Mouse (Mus musculus): ENCODE data around the gene Arl9. TPM values are rescaled to one million over a fixed set of nuclear protein-coding genes. Genes with fewer than 3 reads are reported as not detected.

Gene Arl9
- polyA plus RNA-seq, 1 experiment from 2014 or later = not detected

GRCm38 (mm10) chr5:77038451-77038850 is 34.6 kb downstream of the Arl9 start:
- Histone ChIP-seq H3K4me1 (replicated peaks; ENCODE audit: control insufficient read depth, insufficient read depth) (no peaks in the 10 kb centered on the region), H3K9me3 (ENCODE audit: control insufficient read depth, low read length) (no peaks in the 10 kb centered on the region), H3K4me2 (replicated peaks; ENCODE audit: low read depth) (no peak overlapping the region), H3K9ac (ENCODE audit: low read length) (no peak overlapping the region), H3K4me3 (ENCODE audit: low read depth, low read length) (no peak overlapping the region), H3K27me3 (ENCODE audit: control insufficient read depth, insufficient read depth, low read length) (no peaks in the 10 kb centered on the region), H3K27ac (replicated peaks) (no peak overlapping the region), H3K36me3 (ENCODE audit: control insufficient read depth, insufficient read depth, low read length) (no peaks in the 10 kb centered on the region)
- ATAC-seq (ENCODE audit: low FRiP score, low TSS enrichment) (no peak), DNase-seq (ENCODE audit: low spot score) (no peak)
- whole genome bisulfite sequencing = 86% methylated on average over 10 of the region's 10 CpGs
- no peak for TF ChIP-seq CTCF (IDR thresholded peaks at IDR 0.05; ENCODE audit: low read depth)
- TF ChIP-seq EP300 (optimal IDR thresholded peaks at IDR 0.05) = no peak

- TF ChIP-seq EP300 (optimal IDR thresholded peaks at IDR 0.05) (no peak), CTCF (IDR thresholded peaks at IDR 0.05; ENCODE audit: low read depth) (no peak)
- DNase-seq (ENCODE audit: low spot score) (no peak), ATAC-seq (ENCODE audit: low FRiP score, low TSS enrichment) (no peak)
- Histone ChIP-seq H3K4me1 (replicated peaks; ENCODE audit: control insufficient read depth, insufficient read depth) (no peaks in the 10 kb centered on the region), H3K36me3 (ENCODE audit: control insufficient read depth, insufficient read depth, low read length) (no peaks in the 10 kb centered on the region), H3K9ac (ENCODE audit: low read length) (no peak overlapping the region), H3K27ac (replicated peaks) (no peak overlapping the region), H3K27me3 (ENCODE audit: control insufficient read depth, insufficient read depth, low read length) (no peaks in the 10 kb centered on the region), H3K9me3 (ENCODE audit: control insufficient read depth, low read length) (no peaks in the 10 kb centered on the region), H3K4me2 (replicated peaks; ENCODE audit: low read depth) (no peak overlapping the region), H3K4me3 (ENCODE audit: low read depth, low read length) (no peak overlapping the region)
These were observed 35.5 kb downstream of the Arl9 start for GRCm38 (mm10) chr5:77039391-77039790.

- no peaks in the 10 kb centered on the region for H3K36me3 ChIP-seq (ENCODE audit: control insufficient read depth, insufficient read depth, low read length)
- H3K27ac ChIP-seq (replicated peaks) = no peak overlapping the region
- ATAC-seq (ENCODE audit: low FRiP score, low TSS enrichment) (no peak), DNase-seq (ENCODE audit: low spot score) (no peak)
- no peak overlapping the region for H3K4me2 ChIP-seq (replicated peaks; ENCODE audit: low read depth)
- H3K9ac ChIP-seq (ENCODE audit: low read length) = no peak overlapping the region
- no peak overlapping the region for H3K4me3 ChIP-seq (ENCODE audit: low read depth, low read length)
- no peak for TF ChIP-seq CTCF (IDR thresholded peaks at IDR 0.05; ENCODE audit: low read depth)
- TF ChIP-seq EP300 (optimal IDR thresholded peaks at IDR 0.05) = no peak
- no peaks in the 10 kb centered on the region for H3K4me1 ChIP-seq (replicated peaks; ENCODE audit: control insufficient read depth, insufficient read depth)
- H3K9me3 ChIP-seq (ENCODE audit: control insufficient read depth, low read length) = no peaks in the 10 kb centered on the region
- WGBS = 65% methylated on average over 5 of the region's 5 CpGs
- H3K27me3 ChIP-seq (ENCODE audit: control insufficient read depth, insufficient read depth, low read length) = no peaks in the 10 kb centered on the region
These were observed 40.5 kb downstream of the Arl9 start for GRCm38 (mm10) chr5:77044362-77044761.

GRCm38 (mm10) chr5:77052616-77053015 is 48.8 kb downstream of the Arl9 start:
- DNase-seq (ENCODE audit: low spot score) (no peak), ATAC-seq (ENCODE audit: low FRiP score, low TSS enrichment) (no peak)
- no peak overlapping the region for H3K4me2 ChIP-seq (replicated peaks; ENCODE audit: low read depth)
- H3K27me3 ChIP-seq (ENCODE audit: control insufficient read depth, insufficient read depth, low read length) = no peaks in the 10 kb centered on the region
- WGBS = 95% methylated on average over 5 of the region's 5 CpGs
- H3K27ac ChIP-seq (replicated peaks) = no peak overlapping the region
- TF ChIP-seq EP300 (optimal IDR thresholded peaks at IDR 0.05) (no peak), CTCF (IDR thresholded peaks at IDR 0.05; ENCODE audit: low read depth) (no peak)
- no peaks in the 10 kb centered on the region for H3K36me3 ChIP-seq (ENCODE audit: control insufficient read depth, insufficient read depth, low read length)
- H3K4me1 ChIP-seq (replicated peaks; ENCODE audit: control insufficient read depth, insufficient read depth) = no peaks in the 10 kb centered on the region
- H3K9me3 ChIP-seq (ENCODE audit: control insufficient read depth, low read length) = no peaks in the 10 kb centered on the region
- no peak overlapping the region for H3K9ac ChIP-seq (ENCODE audit: low read length)
- H3K4me3 ChIP-seq (ENCODE audit: low read depth, low read length) = no peak overlapping the region

- Histone ChIP-seq H3K27ac (replicated peaks) (no peak overlapping the region), H3K9ac (ENCODE audit: low read length) (no peak overlapping the region), H3K4me2 (replicated peaks; ENCODE audit: low read depth) (no peak overlapping the region), H3K4me1 (replicated peaks; ENCODE audit: control insufficient read depth, insufficient read depth) (no peaks in the 10 kb centered on the region), H3K4me3 (ENCODE audit: low read depth, low read length) (no peak overlapping the region), H3K27me3 (ENCODE audit: control insufficient read depth, insufficient read depth, low read length) (no peaks in the 10 kb centered on the region), H3K9me3 (ENCODE audit: control insufficient read depth, low read length) (no peaks in the 10 kb centered on the region), H3K36me3 (ENCODE audit: control insufficient read depth, insufficient read depth, low read length) (no peaks in the 10 kb centered on the region)
- 70% methylated on average over 12 of the region's 12 CpGs for WGBS
- TF ChIP-seq EP300 (optimal IDR thresholded peaks at IDR 0.05) (no peak), CTCF (IDR thresholded peaks at IDR 0.05; ENCODE audit: low read depth) (no peak)
- DNase-seq (ENCODE audit: low spot score) (no peak), ATAC-seq (ENCODE audit: low FRiP score, low TSS enrichment) (no peak)
These were observed 53.1 kb downstream of the Arl9 start for GRCm38 (mm10) chr5:77056881-77057440.

Other genes starting within 250 kb of the Arl9 start
- gene Aasdh, start 98.5 kb upstream of the Arl9 start, polyA plus RNA-seq (2015; fragmentation: Nextera tagmentation; extraction: Ambion mirVana) = 7.0 and 7.4 TPM in 2 replicates
- 91.7 and 94.4 TPM in 2 replicates for gene Paics, start 52.7 kb upstream of the Arl9 start, polyA plus RNA-seq (2015; fragmentation: Nextera tagmentation; extraction: Ambion mirVana)
- gene Ppat, start 52.5 kb upstream of the Arl9 start, polyA plus RNA-seq (2015; fragmentation: Nextera tagmentation; extraction: Ambion mirVana) = 12.4 and 12.5 TPM in 2 replicates
- 47.1 and 49.2 TPM in 2 replicates for gene Srp72, start 29.4 kb upstream of the Arl9 start, polyA plus RNA-seq (2015; fragmentation: Nextera tagmentation; extraction: Ambion mirVana)
- gene Thegl, start 12.0 kb downstream of the Arl9 start, polyA plus RNA-seq (2015; fragmentation: Nextera tagmentation; extraction: Ambion mirVana) = 0.08 TPM in 1 of 2 replicates, not detected in the other
- gene Hopx, start 111.1 kb downstream of the Arl9 start, polyA plus RNA-seq (2015; fragmentation: Nextera tagmentation; extraction: Ambion mirVana) = 26.6 and 30.2 TPM in 2 replicates
- 1.8 and 2.3 TPM in 2 replicates for gene Spink2, start 207.4 kb downstream of the Arl9 start, polyA plus RNA-seq (2015; fragmentation: Nextera tagmentation; extraction: Ambion mirVana)